Mouse (Mus musculus) forebrain, embryonic 10.5 days (tissue): ENCODE data around the gene Marco. TPM values are rescaled to one million over a fixed set of nuclear protein-coding genes. Genes with fewer than 3 reads are reported as not detected.

Experiments used
- polyA plus RNA-seq: library from polyadenylated mRNA; unstranded; fragments of >200 nt; fragmentation: Nextera tagmentation; extraction: Ambion mirVana; gene quantifications from 2 replicates; pipeline ENCODE4 v1.2.1, GENCODE M21; 2016

Gene Marco
- polyA plus RNA-seq, 1 experiment from 2014 or later: not detected

Other genes starting within 250 kb of the Marco start
- 3.4 and 3.5 TPM in 2 replicates for gene Steap3, start 232.3 kb downstream of the Marco start, polyA plus RNA-seq
- 0.09 TPM in 1 of 2 replicates, not detected in the other for gene C1ql2, start 164.4 kb downstream of the Marco start, polyA plus RNA-seq
- 0.10 TPM in 2 replicates for gene En1, start 97.4 kb upstream of the Marco start, polyA plus RNA-seq